Mouse (Mus musculus): ENCODE measurements around the gene Prlr. TPM values are rescaled to one million over a fixed set of nuclear protein-coding genes. Genes with fewer than 3 reads are reported as not detected.
A peak's percentile ranks its signal among the peaks of the same experiment; 100 is the strongest.

Gene Prlr
- total RNA-seq, 2 experiments from 2014 or later = 4.0 to 4.4 TPM

- peak; percentile 72 to 76 for DNase-seq (ENCODE audit: low spot score in 2 of 2)
These were observed 136.8 kb downstream of the Prlr start for GRCm38 (mm10) chr15:10313522-10314455.

DNA sequence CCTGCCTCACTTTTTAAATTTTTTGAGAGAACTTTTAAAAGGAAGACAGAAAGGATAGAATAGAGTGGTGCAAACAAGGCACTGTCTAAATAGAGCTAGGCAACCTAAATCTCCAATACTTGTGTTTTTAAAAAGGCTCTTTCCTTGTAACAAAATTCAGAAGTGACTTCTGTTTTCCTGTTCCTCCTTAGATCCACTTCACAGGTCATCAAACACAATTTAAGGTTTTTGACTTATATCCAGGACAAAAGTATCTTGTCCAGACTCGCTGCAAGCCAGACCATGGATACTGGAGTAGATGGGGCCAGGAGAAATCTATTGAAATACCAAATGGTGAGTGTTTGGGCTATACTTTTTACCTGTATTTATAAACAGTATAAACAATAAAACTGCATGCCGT, 148.0 kb downstream of the Prlr start, which contains the start of gene Gm21973:
Gene Gm21973, plus strand, starts transcription at position 301 of the 400 bp plus-strand sequence.
- no peak for DNase-seq (ENCODE audit: low spot score in 2 of 2)

- no peak for DNase-seq (ENCODE audit: low spot score in 2 of 2)
These were observed 153.6 kb downstream of the Prlr start for GRCm38 (mm10) chr15:10330626-10331025.

DNA sequence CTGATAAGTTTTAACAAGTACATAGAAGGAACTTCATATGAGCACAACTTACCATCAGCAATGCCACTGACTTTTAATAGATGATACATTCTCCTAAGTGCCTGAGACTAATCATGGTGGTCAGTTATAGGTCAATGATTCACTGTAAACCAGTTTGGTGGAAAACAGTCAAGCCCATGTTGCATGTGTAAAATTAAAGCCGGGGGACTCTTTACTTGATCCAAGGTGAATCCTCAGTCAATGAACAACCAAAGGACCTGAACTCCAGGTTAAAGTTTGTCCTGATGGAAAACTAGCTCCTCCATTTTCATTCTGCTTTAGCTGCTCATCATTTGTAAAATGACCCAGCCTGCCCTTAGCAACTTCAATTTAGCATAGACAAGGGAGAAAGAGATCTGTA, 155.5 kb downstream of the Prlr start:
- DNase-seq (ENCODE audit: low spot score in 2 of 2) = no peak

- no peak for DNase-seq (ENCODE audit: low spot score in 2 of 2)
These were observed 161.6 kb downstream of the Prlr start for GRCm38 (mm10) chr15:10338606-10339005.

- no peak for DNase-seq (ENCODE audit: low spot score in 2 of 2)
These were observed 170.0 kb downstream of the Prlr start for GRCm38 (mm10) chr15:10347044-10347443.

DNA sequence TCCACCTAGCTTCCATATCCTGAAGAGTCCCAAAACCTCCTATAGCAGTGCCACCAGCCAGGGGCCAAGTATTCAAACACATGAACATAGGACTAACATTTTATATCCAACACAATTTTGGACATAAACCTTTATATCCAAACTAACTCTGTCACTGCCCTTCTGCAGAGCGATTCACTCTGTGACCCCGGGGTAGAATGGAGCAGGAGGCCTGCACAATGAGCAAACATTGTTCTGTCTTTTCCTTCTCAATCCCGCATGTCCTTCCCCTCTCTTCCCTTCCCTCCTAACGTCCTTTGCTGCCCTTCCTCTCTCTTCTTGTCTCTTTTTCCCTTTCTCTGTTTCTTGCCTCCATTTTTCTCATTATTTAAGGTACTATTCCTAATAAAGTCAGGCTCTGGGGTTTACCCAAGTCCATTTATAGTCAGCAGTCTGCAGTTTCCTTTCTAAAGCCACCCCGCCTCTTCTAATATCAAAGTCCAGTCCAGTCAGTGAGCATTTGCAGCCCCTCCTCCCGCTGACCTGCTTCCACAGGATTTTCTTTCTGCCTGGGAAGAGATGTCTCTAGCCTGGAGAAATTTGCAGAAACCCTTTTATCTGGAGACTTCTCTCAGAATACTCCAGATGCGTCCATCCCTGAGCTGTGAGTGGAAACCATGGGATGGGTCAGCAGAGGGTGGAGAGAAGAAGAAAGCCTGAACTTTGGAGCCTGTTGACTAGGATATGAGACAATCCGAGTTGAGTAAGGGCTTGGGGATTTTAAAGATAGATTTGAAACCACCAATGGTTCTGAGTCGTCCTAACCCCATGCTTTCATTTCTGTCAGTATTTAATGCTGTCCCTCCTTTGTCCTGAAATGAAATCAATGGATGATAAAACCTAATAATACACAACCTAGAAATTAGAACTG, 181.3 kb downstream of the Prlr start, which contains the start of gene Agxt2:
Gene Agxt2, plus strand, starts transcription at position 494 of the 910 bp plus-strand sequence.
- no peak for DNase-seq (ENCODE audit: low spot score in 2 of 2)

GRCm38 (mm10) chr15:10366331-10366730, 189.3 kb downstream of the Prlr start:
- DNase-seq (ENCODE audit: low spot score in 2 of 2) = no peak

GRCm38 (mm10) chr15:10375404-10375803, 198.4 kb downstream of the Prlr start:
- no peak for DNase-seq (ENCODE audit: low spot score in 2 of 2)

- DNase-seq (ENCODE audit: low spot score in 2 of 2) = no peak
These were observed 201.4 kb downstream of the Prlr start for GRCm38 (mm10) chr15:10378338-10378959.

DNA sequence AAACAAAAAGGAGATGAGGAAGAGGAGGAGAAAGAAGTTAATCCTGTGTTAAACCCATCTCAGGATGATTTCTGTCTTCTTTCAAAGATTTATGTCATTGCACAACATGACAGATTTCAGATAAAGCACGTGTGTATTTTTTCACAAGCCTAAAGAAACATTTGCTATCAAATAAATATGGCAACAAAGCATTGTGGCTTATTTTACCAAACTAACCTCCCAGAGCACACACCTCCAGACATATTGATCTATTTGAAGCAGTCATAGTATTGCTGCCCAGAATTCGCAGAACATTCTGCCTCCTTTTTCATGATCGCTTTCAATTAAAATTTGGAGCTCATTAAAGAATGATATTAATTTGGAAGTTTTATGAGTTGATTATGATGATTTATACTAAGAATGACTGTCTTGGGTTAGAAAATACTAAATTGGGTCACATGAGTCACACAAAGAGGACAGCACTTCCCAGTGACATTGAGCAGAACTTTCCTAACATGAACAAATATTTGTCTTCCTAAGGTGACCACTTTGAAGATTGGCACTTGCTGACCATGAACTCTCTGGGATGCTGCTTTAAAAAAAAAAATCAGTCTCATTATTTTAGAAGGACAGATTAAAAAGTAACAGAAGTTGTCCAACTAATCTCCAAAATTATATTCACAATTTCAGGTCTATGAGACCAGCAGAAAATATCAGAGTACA, 202.9 kb downstream of the Prlr start:
- no peak for DNase-seq (ENCODE audit: low spot score in 2 of 2)

DNA sequence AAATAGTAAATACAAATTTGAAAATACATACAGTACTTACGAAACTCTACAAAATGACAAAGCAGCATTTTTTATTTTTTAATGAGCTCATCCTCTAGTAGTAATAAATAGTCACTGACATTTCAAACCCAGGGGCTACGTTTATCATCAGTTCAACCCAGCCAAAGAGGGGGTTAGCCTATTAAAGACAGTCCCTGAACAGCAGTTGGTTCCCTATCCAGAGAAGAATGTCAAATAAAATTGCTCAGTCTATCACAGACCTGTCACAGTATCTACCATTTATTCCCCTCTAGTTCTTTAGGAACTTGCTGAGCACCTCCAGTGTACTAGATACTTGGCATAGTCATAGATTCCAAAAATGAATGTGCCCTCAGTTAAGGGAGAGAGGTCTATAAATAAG, 210.2 kb downstream of the Prlr start:
- DNase-seq (ENCODE audit: low spot score in 2 of 2) = no peak

Other genes with a start within 250 kb of the Prlr start
- not detected for gene Gm21973, start 148.1 kb downstream of the Prlr start, total RNA-seq (2021)
- not detected for gene Agxt2, start 181.3 kb downstream of the Prlr start, total RNA-seq (2021)